Mouse (Mus musculus) thymus, adult 18-20 months (tissue): ENCODE results near the gene Efna1.

ENCODE experiments used
- DNase-seq, 2 experiments: peaks; one replicate each; pipeline ENCODE4 v3.0.0; 2022; ENCODE audit warnings: mixed read lengths in 2 of 2

Efna1 gene

GRCm38 (mm10) chr3:89280606-89281511, at the start of gene Efna1:
Gene Efna1, minus strand, starts transcription at chr3:89281142.
- DNase-seq, result no peak

- no peak for DNase-seq
Observed at GRCm38 (mm10) chr3:89330346-89330745, 49.4 kb upstream of the Efna1 start.

GRCm38 (mm10) chr3:89328623-89329022, 47.7 kb upstream of the Efna1 start:
- DNase-seq, result no peak

GRCm38 (mm10) chr3:89327371-89327870, 46.5 kb upstream of the Efna1 start:
- DNase-seq, result no peak

DNA sequence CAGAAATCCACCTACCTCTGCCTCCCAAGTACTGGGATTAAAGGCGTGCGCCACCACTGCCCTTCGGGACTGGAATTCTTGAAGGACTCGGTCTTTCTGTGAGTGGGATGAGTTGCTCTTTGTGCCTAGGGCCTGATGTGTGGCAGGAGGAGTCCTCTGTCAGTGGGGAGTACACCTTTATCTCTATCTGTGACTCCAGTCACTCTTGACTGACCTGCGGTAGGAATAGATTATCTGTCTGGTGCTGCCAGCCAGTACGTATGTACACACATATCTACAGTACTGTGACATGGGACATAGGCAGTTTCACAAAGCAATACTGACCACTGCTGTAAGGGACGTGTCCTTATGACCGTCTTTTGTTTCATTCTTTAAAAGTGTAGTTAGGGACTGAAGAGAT, 44.9 kb upstream of the Efna1 start:
- no peak for DNase-seq

DNA sequence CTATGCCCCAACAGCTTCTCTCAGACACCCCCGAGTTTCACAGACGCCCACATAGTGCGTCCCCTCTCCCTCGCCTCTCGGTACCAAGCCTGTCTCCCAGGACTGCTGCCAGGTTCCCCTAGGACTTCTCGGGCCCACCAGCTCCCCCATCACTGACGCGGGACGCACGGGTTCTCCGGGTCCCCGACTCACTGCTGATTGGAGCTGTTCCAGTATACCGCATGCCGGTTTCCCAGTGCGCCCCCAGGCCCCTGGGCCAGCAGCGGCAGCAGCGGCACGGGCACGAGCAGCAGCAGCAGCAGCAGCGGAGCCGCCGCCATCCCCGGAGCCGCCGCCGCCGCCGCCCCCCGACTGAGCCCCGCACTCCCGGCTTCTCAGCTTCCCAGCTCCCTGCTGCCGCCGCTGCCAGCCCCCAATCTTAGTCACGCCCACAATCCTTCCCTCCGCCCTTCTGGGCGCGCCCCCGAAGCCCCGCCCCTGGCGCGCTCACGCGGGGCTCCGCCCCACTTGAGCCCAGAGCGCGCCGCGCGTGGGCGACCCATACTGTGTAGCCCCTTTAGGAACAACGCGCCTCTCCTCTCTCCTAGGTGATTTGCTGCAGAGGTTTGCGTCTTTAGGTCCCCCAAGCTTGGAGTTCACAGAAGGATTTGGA, 41.7 kb upstream of the Efna1 start, which contains the start of gene Efna3:
Efna3 (minus strand) TSS at position 452 of the 652 bp plus-strand sequence.
- peak in 1 of 2 experiments; percentile 36 for DNase-seq

- DNase-seq, result no peak
Observed at GRCm38 (mm10) chr3:89322131-89322500, 41.2 kb upstream of the Efna1 start.

DNA sequence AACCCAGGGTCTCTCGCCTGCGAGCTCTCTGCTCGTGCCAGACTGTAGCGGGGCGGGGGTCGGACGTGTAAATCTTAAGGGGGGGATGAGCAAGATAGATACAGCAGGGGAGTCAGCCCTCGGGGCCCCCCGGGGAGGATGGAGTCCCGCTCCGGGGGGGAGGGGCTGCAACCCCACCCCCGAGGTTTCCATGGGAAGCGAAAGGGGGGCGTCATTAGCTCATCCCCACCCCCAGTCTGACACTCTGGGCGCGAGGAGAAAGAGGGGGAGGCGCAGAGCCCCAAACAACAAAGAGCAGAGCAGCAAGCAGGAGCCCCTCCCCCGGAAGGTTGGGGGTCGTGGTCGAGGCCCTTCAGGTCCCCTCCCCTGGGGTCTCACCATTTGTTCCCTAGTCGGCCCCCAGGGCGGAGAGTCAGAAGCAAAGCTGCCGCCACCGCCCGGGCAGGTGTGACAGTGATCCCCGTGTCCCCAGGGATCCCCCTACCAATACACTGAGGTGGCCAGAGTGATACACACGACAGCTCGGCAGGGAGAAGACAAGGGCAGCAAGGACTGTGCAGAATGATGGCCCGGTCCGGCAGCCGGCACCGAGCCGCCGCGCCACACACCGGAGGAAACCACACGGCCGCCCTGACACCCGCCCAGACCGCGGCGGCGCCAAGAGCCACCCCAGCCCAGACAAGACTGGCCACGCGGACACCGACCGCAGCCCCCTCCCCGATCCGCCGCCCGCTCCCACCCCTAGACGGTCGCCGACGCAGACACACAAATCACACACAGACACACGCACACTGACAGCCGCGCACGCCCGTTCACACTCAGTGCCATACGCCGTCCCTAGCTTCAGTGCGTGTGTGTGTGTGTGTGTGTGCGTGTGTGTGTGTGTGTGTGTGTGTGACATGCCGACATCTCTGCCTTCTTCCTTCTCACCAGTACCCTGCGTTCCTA, 40.5 kb upstream of the Efna1 start:
- DNase-seq, result no peak

- DNase-seq, result peak in 1 of 2 experiments; percentile 34
Observed at GRCm38 (mm10) chr3:89320581-89321182, 39.7 kb upstream of the Efna1 start.

- no peak for DNase-seq
Observed at GRCm38 (mm10) chr3:89319591-89320350, 38.8 kb upstream of the Efna1 start.

GRCm38 (mm10) chr3:89318971-89319590, 38.1 kb upstream of the Efna1 start:
- DNase-seq, result no peak

DNA sequence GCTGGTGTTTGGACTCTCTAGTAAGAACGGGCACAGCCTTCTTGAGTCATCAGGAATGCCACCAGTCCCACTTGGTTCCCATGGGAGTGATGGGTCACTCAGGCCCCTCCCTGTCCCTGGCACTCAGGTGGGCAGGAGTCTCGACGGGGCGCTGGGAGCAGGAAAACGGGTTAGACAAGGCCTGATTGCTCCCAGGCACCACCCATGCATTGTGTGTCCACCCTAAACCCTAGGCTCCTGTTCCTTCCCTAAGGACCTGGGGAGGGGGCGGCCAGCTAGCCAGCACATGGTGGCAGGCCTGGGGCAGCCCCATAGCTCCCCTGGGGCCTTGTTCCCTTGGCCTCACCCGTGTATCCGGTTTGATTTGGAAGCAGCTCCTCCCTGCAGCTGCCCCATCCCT, 37.4 kb upstream of the Efna1 start:
- DNase-seq, result no peak

DNA sequence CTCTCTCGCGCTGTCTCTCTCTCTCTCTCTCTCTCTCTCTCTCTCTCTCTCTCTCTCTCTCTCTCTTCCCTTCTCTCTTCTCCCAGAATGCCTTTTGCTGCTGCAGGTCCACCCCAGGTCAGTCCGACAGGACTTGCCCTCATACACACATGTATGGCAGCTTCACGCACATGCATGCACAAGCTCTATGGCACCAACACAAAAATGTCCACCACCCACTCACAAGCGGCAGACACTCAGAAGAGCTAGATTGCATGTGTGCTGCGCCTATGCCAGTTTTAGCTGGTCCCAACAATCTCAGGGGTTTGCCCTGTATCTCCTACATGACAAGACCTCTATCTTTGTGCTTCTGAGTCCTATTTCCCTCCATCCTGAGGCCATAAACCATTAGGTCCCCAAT, 36.3 kb upstream of the Efna1 start:
- DNase-seq, result no peak

DNA sequence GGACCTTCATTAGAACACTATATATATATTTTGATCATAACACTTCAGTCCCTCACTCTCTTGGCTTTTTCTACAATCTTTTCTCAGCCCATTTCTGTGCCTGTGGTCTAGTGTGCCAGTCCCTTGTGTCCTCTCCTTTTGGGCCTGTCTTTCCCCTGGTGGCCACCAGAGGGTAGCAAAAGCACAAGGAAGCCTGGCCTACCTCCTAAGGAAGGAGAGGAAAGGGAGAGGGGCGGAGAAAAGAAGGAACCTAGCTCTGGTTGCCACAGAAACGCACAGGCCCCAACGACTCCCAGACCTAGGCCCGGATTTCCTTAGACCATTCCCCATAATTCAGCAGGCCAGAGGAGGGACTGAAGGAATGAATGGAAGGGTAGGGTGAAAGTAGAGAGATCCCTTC, 35.9 kb upstream of the Efna1 start:
- DNase-seq, result peak; percentile 45 to 59

GRCm38 (mm10) chr3:89315930-89316831, 35.2 kb upstream of the Efna1 start:
- DNase-seq, result peak in 1 of 2 experiments; percentile 24

- DNase-seq, result peak in 1 of 2 experiments; percentile 37
Observed at GRCm38 (mm10) chr3:89315195-89315929, 34.4 kb upstream of the Efna1 start.

GRCm38 (mm10) chr3:89314791-89315190, 33.8 kb upstream of the Efna1 start:
- DNase-seq, result no peak

GRCm38 (mm10) chr3:89314340-89314739, 33.4 kb upstream of the Efna1 start:
- DNase-seq, result no peak

GRCm38 (mm10) chr3:89308089-89308488, 27.1 kb upstream of the Efna1 start:
- DNase-seq, result no peak
